Mouse (Mus musculus): ENCODE measurements at regions not wholly inside any gene's neighbourhood (a gene's known extent, or its start where the extent isn't known, plus 50 kb on each side); places are given as distances from the start of the nearest gene placed in this dataset.
"Not testable (repeated sequence)": the region's sequence is repeated elsewhere in the genome, so short reads cannot be mapped to it uniquely, and the experiment has no call there.

DNA sequence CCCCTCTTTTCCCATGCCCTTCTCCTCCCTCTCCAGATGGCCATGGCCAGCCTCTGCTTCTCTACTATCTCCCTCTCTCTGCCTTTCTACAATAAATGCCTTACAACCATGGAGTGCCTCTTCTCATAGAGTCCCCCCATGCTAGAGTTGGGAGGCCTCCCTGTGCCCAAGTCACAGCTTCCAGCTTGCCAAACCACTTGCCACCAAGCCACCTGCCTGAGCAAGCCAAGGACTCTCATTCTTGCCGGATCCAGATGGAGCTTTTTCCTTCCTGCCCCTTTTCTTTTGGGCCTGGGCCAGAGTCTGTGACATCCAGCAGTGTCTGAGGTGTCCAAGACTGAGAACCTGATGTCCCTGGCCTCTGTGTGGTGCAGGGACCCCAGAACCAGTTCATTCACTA lies 367.4 kb upstream of the Arhgap42 start:
- DNase-seq: no peak

DNA sequence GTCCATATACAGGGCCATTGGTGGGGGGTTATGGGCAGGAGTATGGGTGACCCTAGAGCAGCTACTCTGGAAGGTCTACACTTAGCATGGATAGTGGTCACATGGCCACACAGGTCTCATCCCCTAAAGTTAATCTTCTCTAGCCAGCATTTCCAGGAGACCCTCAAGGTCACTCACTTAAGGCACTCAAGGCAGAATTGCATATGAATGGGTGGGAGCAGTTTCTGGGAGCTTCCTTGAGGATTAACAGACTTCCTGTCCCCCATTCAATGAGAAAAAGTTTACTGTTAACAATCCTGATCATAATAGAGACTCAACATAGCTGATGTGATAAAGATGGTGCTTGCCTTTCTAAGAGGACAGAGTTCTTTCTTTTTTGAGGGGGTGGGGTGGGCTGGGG lies 352.4 kb upstream of the Arhgap42 start:
- no peak for DNase-seq

DNA sequence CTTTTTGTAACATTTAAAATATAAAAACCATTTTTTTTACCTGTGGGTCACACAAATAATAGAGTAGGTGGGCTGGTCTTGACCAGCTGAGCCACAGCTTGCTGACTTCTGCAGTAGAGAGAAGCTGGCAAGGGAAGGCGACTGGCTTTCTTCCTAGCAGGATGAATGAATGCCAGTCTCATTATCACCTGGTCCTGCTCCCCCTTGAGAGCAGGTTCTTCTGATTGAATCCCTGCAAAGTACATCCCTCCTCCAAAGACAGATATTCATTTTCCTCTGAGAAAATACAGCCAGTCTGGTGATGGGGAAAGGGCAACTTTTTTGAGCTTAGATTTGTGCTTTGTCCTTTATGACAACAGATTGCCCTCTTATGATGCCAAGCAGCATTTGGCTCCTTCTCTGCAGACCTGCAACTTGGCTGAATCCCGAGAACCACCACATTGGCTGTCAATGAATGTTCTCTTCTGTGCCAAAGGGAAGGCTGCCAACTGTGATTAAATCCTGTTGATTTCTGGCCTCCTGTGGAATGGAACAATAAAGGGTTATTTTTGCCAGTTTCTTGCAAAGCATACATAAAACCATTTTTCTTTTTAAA lies 344.2 kb upstream of the Arhgap42 start:
- DNase-seq: peak in 1 of 2 experiments; percentile 16

DNA sequence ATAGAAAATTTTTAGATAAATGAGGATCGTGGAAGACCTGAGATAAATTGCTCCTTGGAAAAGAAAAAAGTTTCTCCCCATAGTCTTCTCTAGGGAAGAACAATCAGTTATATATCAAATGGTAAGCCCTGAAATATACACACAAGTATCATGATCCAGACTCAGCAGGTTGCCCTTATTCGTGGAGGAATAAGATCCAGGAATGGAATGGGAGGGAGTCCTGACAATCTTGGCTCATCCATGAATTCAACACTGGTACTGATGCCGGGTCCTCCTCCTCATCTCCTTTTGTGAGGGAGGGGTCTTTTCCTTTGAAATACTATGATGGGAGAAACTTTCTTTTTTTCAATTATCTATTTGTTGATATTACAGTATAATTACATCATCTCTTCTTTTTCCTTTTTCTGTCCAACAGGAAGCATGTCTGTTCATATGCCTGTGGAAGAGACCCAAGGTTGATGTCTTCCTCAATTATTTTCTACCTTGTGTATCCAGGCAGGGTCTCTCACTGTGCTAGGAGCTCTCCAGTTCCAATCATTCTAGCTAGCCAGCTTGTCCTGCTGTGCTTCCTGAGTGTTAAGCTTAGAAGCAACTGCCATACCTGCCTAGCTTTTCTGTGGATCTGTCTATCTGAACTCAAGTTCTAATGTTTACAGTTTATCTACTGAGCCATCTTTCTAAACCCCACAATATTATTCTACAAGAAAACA lies 343.6 kb upstream of the Arhgap42 start:
- DNase-seq: no peak

DNA sequence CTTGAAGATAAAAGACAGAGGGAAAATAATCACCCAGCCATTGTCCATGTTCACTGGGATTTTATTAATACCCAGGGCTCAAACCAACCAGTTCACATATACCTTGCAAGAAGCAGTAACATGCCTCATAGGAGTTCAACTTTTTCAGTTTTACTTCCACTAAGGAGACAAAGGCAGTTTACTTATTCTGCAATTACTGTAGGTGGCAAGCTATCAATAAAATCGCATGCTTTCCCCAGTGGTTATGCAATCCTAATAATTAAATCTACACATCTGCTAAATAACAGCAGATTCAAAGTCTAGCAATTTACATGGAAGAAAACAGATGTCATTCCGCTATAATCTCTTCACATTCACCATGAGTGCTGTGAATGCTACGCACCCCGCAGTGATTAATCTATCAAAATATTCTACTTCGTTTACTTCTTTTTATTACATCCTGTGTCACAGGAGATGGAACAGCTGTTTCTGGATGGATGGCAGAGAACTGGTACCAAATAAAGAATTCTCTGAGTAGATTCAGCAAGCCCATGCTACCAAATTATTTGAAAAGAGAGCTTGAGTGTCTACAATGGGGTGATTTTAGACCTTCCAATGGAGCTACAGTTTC lies 329.2 kb upstream of the Arhgap42 start:
- DNase-seq: no peak

DNA sequence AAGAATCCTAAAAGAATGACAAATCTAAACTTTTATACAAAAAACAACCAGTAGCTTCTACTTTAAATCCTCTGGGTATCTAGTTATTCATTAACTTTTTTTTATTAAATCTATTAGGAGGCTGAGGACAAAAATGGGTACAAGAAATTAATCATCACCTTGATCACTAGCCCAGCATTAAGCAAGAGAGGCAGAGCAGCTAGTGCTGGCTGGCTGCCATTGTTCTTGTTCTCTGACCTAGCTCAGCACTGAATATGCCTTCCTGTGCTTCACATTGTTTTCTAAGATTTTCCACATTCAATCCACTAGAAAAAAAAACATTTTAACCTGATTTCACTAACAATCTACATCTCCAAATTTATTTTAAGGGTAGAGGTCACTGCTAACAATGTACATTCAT lies 325.6 kb upstream of the Arhgap42 start:
- peak; percentile 12 to 34 for DNase-seq

DNA sequence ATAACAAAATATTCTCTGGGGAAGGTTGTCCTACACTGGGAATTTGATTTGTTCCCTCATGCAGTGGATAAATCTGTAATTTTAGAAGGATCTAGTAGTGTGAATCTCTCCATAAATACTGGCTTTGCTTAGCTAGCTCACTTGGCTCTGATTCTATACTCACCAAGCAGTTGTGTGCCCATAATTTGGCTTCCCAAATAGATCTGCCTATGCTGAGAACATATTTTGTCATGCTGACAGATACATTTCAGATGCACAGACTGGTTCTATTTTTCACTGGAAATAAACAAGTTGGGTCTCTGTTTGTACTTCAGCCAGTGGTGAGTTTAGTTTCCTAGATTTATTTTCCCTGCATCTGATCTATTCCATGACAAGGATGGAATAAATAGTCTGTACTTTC lies 309.8 kb upstream of the Arhgap42 start:
- no peak for DNase-seq

DNA sequence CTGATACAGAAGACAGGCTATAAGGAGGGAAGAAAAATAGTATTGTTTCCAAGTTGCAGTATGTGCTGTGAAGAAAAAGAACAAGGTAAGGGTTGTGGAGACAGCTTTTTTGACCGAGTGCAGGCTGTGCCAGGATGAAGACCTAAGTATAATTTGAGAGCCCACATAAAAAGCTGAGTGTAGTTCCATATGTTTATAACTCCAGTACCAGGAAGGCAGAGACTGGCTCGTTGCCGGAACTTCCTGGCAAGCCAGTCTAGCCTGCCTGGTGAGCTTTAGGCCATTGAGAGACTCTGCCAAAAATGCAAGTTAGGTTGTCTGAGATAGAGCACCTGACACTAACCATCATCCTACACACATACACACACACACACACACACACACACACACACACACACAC lies 308.7 kb upstream of the Arhgap42 start:
- DNase-seq: no peak

DNA sequence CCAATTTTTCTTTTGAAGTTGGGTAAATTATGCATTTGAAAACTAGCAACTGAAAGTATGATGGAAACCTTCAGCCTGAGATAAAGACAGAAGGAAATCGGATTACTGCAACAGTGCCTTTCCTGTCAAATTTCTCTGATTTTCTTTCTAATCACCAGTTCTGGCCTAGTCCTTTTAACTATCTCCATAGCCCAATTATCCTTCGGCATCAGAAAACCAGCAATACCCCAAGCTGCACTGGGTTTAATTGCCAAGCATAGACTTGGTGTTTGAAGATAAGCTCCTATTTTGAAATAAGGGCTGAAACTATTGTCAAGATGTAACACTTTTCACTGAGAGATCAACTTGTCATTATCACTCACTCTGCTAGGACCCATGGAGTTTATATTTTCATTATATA lies 308.2 kb upstream of the Arhgap42 start:
- no peak for DNase-seq

DNA sequence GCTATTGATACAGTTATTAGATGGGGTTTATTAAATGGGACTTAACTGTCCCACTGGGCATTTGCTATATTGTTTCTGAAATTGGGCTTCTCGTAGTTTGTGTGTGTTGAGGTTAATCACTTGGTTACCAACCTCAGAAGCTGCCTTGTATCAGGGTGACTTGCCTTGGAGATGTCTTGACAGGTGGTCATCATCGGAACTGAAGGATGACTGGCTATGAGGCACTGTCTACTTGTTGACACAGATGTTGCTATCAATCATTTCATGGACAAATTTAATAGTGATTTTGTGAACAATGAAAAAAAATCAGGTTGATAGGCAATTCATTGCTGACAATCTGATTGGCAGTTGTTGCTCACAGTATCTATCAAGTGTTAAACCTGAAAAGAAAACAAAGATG lies 261.4 kb upstream of the Arhgap42 start:
- DNase-seq: no peak

DNA sequence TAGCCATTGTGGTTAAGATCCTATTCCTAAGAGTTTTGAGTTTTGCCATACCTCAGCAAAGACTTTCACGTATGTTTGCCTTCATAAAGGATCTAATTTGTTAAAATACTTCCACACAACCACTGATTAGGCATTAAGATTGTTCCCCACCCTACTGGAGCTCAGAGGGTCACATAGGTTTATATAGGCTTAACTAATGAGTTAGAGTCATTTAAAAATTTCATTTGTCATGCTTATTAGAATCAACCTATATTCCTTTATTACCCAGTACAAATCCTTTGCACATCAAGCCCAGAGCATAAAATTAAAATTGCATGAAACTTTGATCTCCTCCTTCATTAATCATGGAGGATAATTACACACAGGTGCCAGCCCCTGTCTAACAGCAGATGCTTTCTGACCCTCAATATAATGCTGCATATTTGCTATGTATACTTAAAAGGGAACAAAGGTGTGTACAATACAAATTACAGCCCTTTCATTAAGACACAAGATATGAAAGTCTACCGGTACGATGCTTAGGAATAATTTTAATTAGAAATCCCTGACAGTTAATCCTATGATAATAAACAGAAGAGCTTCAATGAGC lies 254.8 kb upstream of the Arhgap42 start:
- DNase-seq: no peak

DNA sequence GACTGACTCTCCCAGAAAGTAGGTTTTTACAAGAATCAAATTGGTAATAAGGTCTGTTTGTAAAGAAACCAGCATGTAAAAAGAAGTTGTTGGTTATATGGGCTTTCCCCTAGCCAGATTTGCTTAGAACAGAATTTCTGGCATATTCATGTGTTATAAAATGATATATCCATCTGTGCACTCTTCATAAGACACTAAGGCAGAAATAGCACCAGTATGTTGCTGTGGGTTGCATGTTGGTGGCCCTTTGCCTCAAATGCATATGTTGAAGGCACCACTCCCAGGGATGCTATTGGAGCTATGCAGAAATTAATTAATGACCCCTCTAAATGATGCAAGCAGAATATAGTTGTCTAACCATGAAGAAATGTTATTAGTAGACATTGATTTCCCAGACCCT lies 238.2 kb upstream of the Arhgap42 start:
- DNase-seq: no peak

DNA sequence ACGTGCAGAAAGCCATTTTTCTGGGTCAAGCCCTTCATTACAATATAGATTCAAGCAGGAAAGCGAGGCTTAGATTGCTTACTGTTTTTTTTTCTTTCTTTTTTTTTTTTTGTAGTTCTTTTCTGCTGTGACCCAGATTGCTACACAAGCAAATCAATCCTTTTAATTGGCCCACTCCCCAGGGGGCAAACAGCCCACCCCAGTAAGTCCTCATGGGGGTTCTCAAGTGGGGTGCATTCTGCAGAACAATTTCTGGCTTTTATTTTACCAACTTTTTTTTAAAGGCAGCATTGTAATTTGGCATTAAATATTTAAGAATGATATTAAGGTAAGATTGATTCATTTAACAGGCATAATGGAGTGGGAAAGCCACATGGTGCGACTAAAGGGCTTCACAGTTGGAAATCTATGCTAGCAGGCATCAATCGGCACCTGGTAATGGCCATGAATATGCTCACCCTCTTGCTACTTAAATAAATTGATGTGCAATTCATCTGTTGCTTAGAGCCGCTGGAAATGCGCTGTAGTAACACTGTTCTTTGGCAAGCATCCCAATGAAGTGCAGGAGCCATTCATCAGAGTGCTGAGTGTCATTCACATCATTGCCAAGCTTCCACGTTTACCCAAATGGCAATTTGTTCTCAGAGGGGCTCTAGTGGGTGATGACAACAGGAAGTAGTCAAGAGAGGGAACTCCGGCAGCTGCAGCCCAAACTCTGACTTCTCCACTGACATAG lies 236.3 kb upstream of the Arhgap42 start:
- DNase-seq: no peak

DNA sequence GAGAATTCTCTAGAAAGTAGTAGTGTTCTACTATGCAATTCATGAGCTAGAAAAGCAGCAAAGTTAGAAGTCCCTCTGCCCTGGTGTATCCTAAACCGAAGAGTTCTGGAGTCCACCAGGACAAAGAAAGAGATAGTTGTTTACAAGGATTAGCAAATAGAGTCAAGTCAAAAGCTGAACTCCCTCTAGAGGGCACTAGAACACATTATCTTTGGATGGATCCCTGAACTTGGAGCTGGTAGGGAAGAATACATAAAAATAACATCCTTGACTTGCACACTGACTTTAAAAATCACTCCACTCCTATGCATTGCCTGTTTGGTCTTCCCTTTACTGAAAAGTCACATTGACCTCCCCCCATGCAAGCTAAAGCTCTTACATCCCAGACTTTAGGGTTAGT lies 205.3 kb upstream of the Arhgap42 start:
- DNase-seq: no peak

DNA sequence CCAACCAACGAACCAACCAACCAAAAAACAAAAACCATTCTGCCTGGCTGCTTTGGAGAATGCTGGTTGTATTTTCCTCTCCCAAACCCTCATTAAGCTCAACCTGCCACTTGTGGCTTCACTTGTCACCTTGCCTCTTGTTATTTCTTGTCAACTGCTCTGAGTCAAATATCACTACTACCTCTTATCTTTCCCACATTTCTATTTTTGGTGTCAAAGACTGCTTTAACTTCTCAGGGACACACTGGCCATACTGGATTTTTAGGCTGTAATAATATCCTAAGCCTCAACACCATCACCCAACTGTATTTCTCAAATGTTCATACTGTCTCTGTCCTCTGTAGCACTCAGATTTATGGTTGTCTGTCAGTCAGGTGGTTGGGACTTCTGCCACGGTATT lies 181.4 kb upstream of the Arhgap42 start:
- no peak for DNase-seq

DNA sequence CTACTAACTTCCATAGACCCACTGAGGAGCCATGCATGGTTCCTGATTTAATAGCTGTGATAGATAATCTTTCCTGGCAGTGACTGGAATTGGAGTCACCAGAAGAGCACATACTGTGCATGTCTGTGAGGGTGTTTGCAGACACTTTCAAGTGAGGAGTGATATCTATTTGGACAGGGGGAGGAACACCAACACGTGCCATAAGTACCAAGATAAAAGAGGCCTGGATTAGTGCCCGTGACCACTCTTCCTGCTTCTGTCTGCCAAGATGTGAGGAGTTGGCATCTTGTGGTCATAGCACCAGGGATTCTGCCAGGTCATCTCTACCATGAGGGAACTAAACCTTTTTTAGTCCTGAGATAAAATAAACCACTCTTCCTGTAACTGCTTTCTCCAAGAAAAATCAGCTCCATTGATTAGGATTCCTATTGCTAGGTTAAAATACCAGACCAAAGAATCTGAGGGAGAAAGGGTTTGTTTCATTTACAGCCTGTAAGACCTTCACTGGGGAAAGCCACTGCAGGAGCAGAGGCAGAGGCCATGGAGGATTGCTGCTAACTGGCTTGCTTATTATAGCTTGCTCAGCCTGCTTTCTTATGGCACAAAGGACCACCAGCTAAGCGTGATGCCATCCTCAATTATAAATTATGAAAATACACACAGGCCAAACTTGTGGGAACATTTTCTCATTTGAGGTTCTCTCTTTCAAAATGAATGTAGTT lies 173.7 kb upstream of the Arhgap42 start:
- DNase-seq: no peak

DNA sequence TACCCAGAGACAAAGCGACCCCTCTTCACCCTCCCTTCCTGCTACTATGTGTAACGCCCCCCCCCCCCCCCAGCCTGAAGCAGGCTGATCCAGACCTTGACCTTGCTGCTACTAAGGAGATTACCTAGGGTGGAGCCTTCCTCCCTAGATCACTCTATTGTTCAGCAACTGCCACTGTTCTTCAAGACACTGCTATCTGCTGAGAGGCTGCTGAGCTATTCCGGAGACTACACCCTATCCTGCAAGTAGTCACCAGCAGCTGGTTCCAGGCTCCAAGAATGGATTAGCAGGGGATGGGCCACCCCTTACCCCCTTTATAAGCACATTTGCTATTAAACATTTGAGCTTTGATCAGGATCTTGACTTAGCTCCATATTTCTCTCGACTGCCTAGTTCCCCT lies 155.3 kb upstream of the Arhgap42 start:
- not testable (repeated sequence) for DNase-seq

DNA sequence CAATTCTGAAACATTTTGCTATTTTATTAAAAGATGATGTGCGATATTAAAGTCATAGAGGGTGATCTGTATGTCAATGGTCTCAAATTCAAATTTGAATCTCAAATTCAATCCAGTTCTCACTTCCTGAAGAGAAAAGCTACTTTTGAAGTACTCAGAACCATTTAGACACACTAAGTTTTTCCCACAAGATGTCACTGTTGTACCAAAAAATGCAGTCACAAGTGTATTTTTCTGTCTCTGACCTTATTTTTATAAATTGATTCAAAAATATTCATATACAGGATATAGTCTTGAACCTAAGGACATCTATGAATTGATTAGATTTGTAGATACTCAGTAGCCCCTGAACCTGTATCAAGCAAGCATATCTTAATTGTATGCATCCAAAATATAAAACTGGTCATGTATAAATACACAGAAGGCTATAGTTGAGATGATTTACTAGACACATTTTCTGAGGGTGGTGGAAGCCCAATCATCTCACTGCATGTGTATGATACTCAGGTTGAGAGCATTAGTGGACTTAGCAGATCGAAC lies 137.8 kb upstream of the Arhgap42 start:
- DNase-seq: no peak

DNA sequence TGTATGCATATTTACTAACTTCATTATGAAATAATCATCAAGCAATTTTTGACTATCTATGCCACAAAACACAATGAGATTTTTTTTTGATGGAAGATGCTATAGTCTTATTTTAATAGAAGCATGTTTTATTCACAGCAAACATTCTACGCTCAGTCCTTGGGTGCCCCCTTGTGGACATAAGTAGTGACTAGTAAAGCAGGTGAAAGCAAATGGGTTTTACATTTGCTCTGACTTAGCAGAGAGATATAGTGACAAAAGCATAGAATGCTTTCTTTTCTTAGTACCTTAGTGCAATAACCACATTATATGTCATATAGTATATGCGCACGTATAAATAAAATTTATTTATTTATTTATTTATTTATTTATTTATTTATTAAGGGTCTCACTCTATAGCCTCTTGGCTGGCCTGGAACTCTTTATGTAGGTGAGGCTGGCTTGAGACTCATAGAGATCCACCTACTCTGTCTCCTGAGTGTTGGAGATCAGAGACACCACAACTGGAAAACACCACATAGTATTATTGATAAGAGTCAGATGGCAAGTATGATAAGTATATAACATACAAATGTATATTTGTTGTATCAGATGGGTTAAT lies 136.5 kb upstream of the Arhgap42 start:
- DNase-seq: peak; percentile 73 to 84

DNA sequence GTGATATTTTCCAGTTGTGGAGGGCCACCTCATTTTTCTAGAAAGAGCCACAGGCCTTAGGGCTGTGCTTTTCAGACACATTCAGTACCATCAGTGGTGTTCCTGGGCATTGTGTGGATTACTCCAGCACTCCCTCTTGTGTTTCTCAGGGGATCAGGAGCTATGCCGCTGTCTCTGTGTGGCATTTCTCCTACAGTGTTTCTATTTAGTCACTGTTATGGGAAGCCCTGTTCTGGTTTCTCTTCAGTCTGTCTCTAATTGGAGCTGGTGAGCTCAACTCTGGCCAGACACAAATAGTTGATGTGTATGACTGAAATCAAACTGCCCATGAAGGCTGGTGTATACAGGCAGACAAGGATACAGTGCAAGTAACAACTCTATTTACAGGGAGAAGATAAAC lies 133.7 kb upstream of the Arhgap42 start:
- DNase-seq: peak; percentile 3 to 14

DNA sequence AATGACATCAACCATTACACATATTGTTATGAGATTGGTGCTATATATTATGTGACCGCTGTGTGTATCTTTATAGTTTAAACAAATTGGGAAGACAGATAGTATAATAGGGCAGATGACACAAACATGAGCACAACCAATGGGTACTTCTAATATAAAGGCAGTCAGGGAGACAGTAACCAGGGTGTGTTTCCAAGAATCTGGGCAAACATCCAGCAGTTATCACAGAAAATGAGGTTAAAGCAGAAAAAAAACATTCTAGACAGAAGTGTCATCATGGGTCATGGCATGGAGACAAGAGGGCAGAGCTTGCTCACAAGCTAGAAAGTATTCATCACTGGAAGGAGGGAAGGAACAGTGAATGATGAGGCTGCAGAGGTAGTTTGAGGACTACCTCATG lies 129.8 kb upstream of the Arhgap42 start:
- DNase-seq: peak; percentile 20 to 32

Data from adrenal gland, postnatal 36 days (tissue).